Comparison of ENCODE assay signal across 10 mouse cellular contexts in genomic region chr1:186433169-186433665, GRCm38 (mm10).
DNase-seq lines count a peak whose midpoint lies in the region; ATAC-seq lines count a peak whose summit lies in the region.
"Had no signal": no experiment of that assay in that cellular context is flagged by ENCODE, and none has a peak within 500 bp of the region (broad histone marks: within the 10 kb centered on the region; RNA-seq: fewer than 3 reads in every experiment).

No protein-coding gene starts in this region.

- 60% methylated on average over 7 of the region's 7 CpGs for WGBS in lung, embryonic 16.5 days
- 66% methylated on average over 7 of the region's 7 CpGs for WGBS in hindbrain, embryonic 15.5 days
- WGBS in neural tube, embryonic 14.5 days, result 53% methylated on average over 7 of the region's 7 CpGs

- no peak overlapping the region for H3K4me2 ChIP-seq in lung, embryonic 16.5 days (ENCODE audit: low read depth, low read length)
- no peak overlapping the region for H3K4me2 ChIP-seq in hindbrain, embryonic 15.5 days
- H3K4me2 ChIP-seq in neural tube, embryonic 14.5 days (ENCODE audit: low read depth, low read length), result no peak overlapping the region

- no peaks in the 10 kb centered on the region for H3K9me3 ChIP-seq in lung, embryonic 16.5 days (ENCODE audit: control insufficient read depth, low read length)
- H3K9me3 ChIP-seq in hindbrain, embryonic 15.5 days, result no peaks in the 10 kb centered on the region
- no peaks in the 10 kb centered on the region for H3K9me3 ChIP-seq in neural tube, embryonic 14.5 days (ENCODE audit: control insufficient read depth, low read length)

- H3K9ac ChIP-seq in lung, embryonic 16.5 days (ENCODE audit: low read length), result no peak overlapping the region
- H3K9ac ChIP-seq in hindbrain, embryonic 15.5 days, result no peak overlapping the region
- H3K9ac ChIP-seq in neural tube, embryonic 14.5 days (replicated peaks; ENCODE audit: low read depth, low read length), result no peak overlapping the region

- H3K27ac ChIP-seq in lung, embryonic 16.5 days (ENCODE audit: low read length), result peak overlapping the region; percentile 57
- peak overlapping the region; percentile 50 for H3K27ac ChIP-seq in hindbrain, embryonic 15.5 days (replicated peaks)
- H3K27ac ChIP-seq in neural tube, embryonic 14.5 days (ENCODE audit: low read depth, low read length), result no peak overlapping the region
- H3K27ac ChIP-seq: left cerebral cortex, adult 2 months had no signal

- peak; percentile 92 for DNase-seq in heart, adult 11 months
- DNase-seq in heart, adult 8-10 months (ENCODE audit: low spot score), result no peak
- DNase-seq in lung, postnatal 25 days (ENCODE audit: low spot score), result no peak
- no peak for DNase-seq in frontal cortex, postnatal 10 days (ENCODE audit: low spot score in 2 of 2)
- no peak for DNase-seq in adrenal gland, adult 8-10 months

- no peaks in the 10 kb centered on the region for H3K36me3 ChIP-seq in lung, embryonic 16.5 days (ENCODE audit: control insufficient read depth, insufficient read depth, low read length)
- H3K36me3 ChIP-seq in hindbrain, embryonic 15.5 days, result no peaks in the 10 kb centered on the region
- no peaks in the 10 kb centered on the region for H3K36me3 ChIP-seq in neural tube, embryonic 14.5 days (ENCODE audit: control insufficient read depth, insufficient read depth, low read length)

- H3K4me1 ChIP-seq in lung, embryonic 16.5 days (replicated peaks; ENCODE audit: control insufficient read depth, insufficient read depth, low read length), result peaks cover 18% of the 10 kb centered on the region
- H3K4me1 ChIP-seq in hindbrain, embryonic 15.5 days (replicated peaks), result peaks cover 16% of the 10 kb centered on the region
- no peaks in the 10 kb centered on the region for H3K4me1 ChIP-seq in neural tube, embryonic 14.5 days (ENCODE audit: control insufficient read depth, insufficient read depth, low read length)
- H3K4me1 ChIP-seq: megakaryocyte, embryonic 14.5 days had no signal

- H3K27me3 ChIP-seq in lung, embryonic 16.5 days (ENCODE audit: control insufficient read depth, insufficient read depth, low read depth, low read length), result no peaks in the 10 kb centered on the region
- no peaks in the 10 kb centered on the region for H3K27me3 ChIP-seq in hindbrain, embryonic 15.5 days
- H3K27me3 ChIP-seq in neural tube, embryonic 14.5 days (ENCODE audit: control insufficient read depth, insufficient read depth, low read length), result no peaks in the 10 kb centered on the region
- H3K27me3 ChIP-seq: megakaryocyte, embryonic 14.5 days had no signal

- ATAC-seq in lung, embryonic 16.5 days (ENCODE audit: low read depth), result peak; percentile 70; the same call in 1 of the 2 replicates
- ATAC-seq in hindbrain, embryonic 15.5 days (ENCODE audit: low FRiP score, low read depth), result peak; percentile 84
- ATAC-seq in neural tube, embryonic 14.5 days (ENCODE audit: low read depth), result peak; percentile 79

- no peak overlapping the region for H3K4me3 ChIP-seq in lung, embryonic 16.5 days (ENCODE audit: low read length)
- no peak overlapping the region for H3K4me3 ChIP-seq in hindbrain, embryonic 15.5 days
- no peak overlapping the region for H3K4me3 ChIP-seq in neural tube, embryonic 14.5 days (ENCODE audit: low read depth, low read length)
- H3K4me3 ChIP-seq: left cerebral cortex, adult 2 months; megakaryocyte, embryonic 14.5 days had no signal
